Mouse (Mus musculus) erythroblast, embryonic 14.5 days (primary cell): ENCODE measurements around the gene Wbp2nl.

Source experiments
- GATA1 ChIP-seq: IDR thresholded peaks from 2 replicates; pipeline ENCODE4 v1.6.1; 2012; ENCODE audit warnings: low read length, inconsistent platforms, mixed read lengths
- TAL1 ChIP-seq: IDR thresholded peaks from 3 replicates; pipeline ENCODE4 v1.6.1; 2012; ENCODE audit warnings: low read length, inconsistent platforms, mixed read lengths

DNA sequence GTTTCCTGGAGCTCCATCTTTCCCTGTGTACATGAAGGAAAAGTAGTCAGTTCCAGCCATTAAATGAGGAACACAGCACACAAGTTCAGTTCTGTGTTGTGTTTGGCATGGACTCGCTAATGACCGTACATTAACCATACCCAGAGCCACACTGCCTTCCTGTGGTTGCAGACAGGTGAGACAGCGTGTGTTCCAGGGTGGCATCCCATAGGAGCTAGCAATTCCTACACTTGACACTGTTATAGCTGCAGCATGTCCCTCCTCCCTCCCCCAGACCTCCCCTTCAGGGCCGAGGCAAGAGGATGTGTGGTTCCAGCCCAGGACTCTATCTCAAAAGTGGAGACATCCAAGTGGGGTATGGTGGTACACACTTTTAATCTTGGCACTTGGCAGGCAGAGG lies 51.6 kb downstream of the Wbp2nl start:
- TF ChIP-seq GATA1 (no peak), TAL1 (no peak)
